Mouse (Mus musculus) mesoderm, embryonic 11.5 days (tissue): ENCODE data around the gene Rprd1b.
A peak's percentile ranks its signal among the peaks of the same experiment; 100 is the strongest.

Experiments used
- DNase-seq: peaks from one replicate; pipeline ENCODE4 v3.0.0-alpha.2; 2012; ENCODE audit warnings: low read depth, low spot score

The Rprd1b gene

GRCm38 (mm10) chr2:158121645-158122326 lies 93.5 kb downstream of the Rprd1b start:
- DNase-seq, result no peak

- DNase-seq, result no peak
Measured at GRCm38 (mm10) chr2:158122814-158123213, 94.5 kb downstream of the Rprd1b start.

GRCm38 (mm10) chr2:158127245-158127644 lies 98.9 kb downstream of the Rprd1b start:
- DNase-seq, result no peak

GRCm38 (mm10) chr2:158127872-158128271 lies 99.6 kb downstream of the Rprd1b start:
- DNase-seq, result no peak

- DNase-seq, result no peak
Measured at GRCm38 (mm10) chr2:158128461-158129130, 100.3 kb downstream of the Rprd1b start.

- DNase-seq, result no peak
Measured at GRCm38 (mm10) chr2:158129291-158130002, 101.2 kb downstream of the Rprd1b start.

GRCm38 (mm10) chr2:158130391-158130986 lies 102.2 kb downstream of the Rprd1b start:
- DNase-seq, result peak; percentile 77

- no peak for DNase-seq
Measured at GRCm38 (mm10) chr2:158131197-158131835, 103.0 kb downstream of the Rprd1b start.

GRCm38 (mm10) chr2:158132320-158132719 lies 104.0 kb downstream of the Rprd1b start:
- no peak for DNase-seq

GRCm38 (mm10) chr2:158133050-158133449 lies 104.8 kb downstream of the Rprd1b start:
- DNase-seq, result no peak

- no peak for DNase-seq
Measured at GRCm38 (mm10) chr2:158136205-158136604, 107.9 kb downstream of the Rprd1b start.

GRCm38 (mm10) chr2:158137771-158138170 lies 109.5 kb downstream of the Rprd1b start:
- DNase-seq, result no peak

GRCm38 (mm10) chr2:158138778-158139177 lies 110.5 kb downstream of the Rprd1b start:
- DNase-seq, result no peak

GRCm38 (mm10) chr2:158139628-158140027 lies 111.3 kb downstream of the Rprd1b start:
- DNase-seq, result no peak

GRCm38 (mm10) chr2:158140664-158141063 lies 112.4 kb downstream of the Rprd1b start:
- DNase-seq, result no peak

- no peak for DNase-seq
Measured at GRCm38 (mm10) chr2:158141271-158141670, 113.0 kb downstream of the Rprd1b start.

- DNase-seq, result no peak
Measured at GRCm38 (mm10) chr2:158141690-158142440, 113.6 kb downstream of the Rprd1b start.

- no peak for DNase-seq
Measured at GRCm38 (mm10) chr2:158142981-158143380, 114.7 kb downstream of the Rprd1b start.

- no peak for DNase-seq
Measured at GRCm38 (mm10) chr2:158143816-158144215, 115.5 kb downstream of the Rprd1b start.

- no peak for DNase-seq
Measured at GRCm38 (mm10) chr2:158144263-158144662, 116.0 kb downstream of the Rprd1b start.
